Mouse (Mus musculus): ENCODE measurements at regions not wholly inside any gene's neighbourhood (a gene's known extent, or its start where the extent isn't known, plus 50 kb on each side); places are given as distances from the start of the nearest gene placed in this dataset.
A peak's percentile ranks its signal among the peaks of the same experiment; 100 is the strongest.

DNA sequence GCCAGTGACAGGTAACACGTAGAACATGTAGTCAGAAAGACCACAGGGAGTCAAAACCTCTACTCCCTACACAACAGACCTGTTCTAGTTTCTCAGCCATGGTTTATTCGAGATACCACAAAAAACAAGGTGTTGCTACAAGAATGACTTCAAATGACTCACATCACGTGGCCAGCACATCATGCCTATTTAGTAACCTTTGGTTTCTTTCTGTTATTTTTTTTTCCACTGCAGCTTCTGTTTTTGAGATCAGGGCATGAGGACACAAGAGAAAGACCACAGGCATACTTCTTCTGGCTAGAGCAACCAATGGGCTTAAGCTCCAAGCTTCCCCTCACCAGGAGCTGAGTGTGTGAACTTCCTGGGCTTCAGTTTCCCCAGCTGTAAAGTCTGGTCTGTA is 630.7 kb downstream of the Rnf144a start:
- Histone ChIP-seq H3K4me1 (ENCODE audit: control insufficient read depth, insufficient read depth, low read length) (peaks cover 3% of the 10 kb centered on the region; the same call in 1 of the 2 replicates), H3K4me2 (ENCODE audit: low read length) (no peak overlapping the region), H3K9ac (ENCODE audit: low read depth, low read length) (no peak overlapping the region), H3K27ac (ENCODE audit: low read length) (no peak overlapping the region), H3K4me3 (ENCODE audit: low read depth, low read length) (no peak overlapping the region), H3K9me3 (replicated peaks; ENCODE audit: control insufficient read depth, low read length, poor library complexity, severe bottlenecking) (no peaks in the 10 kb centered on the region), H3K27me3 (ENCODE audit: control insufficient read depth, insufficient read depth, low read depth, low read length) (no peaks in the 10 kb centered on the region), H3K36me3 (ENCODE audit: control insufficient read depth, insufficient read depth, low read length) (no peaks in the 10 kb centered on the region)
- WGBS: 88% methylated on average over 3 of the region's 3 CpGs
- no peak for ATAC-seq

DNA sequence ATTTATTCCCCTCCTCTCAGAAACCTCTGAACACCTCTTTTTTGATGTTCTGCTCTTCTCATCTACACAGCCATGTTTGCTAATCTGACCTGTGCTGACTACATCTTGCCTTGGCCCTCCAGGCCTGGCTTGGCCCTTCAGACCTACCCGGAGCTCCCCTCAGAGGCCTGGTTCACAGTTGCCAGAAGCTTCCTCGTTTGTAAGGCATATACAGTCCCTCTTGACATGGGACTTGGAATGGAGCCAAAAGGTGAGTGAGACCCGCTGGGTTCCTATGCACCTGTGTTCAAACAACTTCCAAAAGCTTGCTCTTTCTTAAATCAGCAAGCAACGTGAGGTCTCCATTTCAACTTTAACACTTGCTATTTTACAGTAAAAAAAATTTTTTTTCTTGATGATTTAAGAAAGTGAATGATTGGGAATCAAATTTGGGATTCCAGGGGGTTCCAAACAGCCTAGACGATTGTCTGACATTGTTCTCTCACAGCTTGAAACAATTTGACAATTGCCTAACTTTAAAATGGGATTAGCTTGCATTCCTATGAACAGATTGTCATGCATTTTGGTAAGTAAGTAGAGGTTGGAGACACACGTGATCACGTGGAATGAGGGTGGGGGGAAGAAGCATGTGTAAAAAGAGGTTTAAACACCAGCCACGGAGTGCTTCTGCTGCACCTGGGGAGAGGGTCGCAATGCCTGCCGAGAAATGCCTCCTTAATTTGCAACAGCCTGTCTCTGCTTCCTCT is 631.9 kb downstream of the Rnf144a start:
- H3K36me3 ChIP-seq (ENCODE audit: control insufficient read depth, insufficient read depth, low read length): no peaks in the 10 kb centered on the region
- H3K4me1 ChIP-seq (ENCODE audit: control insufficient read depth, insufficient read depth, low read length): peaks cover 3% of the 10 kb centered on the region; the same call in 1 of the 2 replicates
- H3K27ac ChIP-seq (ENCODE audit: low read length): no peak overlapping the region
- no peak overlapping the region for H3K4me2 ChIP-seq (ENCODE audit: low read length)
- no peaks in the 10 kb centered on the region for H3K27me3 ChIP-seq (ENCODE audit: control insufficient read depth, insufficient read depth, low read depth, low read length)
- no peak for ATAC-seq
- WGBS: 42% methylated on average over 10 of the region's 10 CpGs
- no peaks in the 10 kb centered on the region for H3K9me3 ChIP-seq (replicated peaks; ENCODE audit: control insufficient read depth, low read length, poor library complexity, severe bottlenecking)
- H3K4me3 ChIP-seq (ENCODE audit: low read depth, low read length): no peak overlapping the region
- H3K9ac ChIP-seq (ENCODE audit: low read depth, low read length): no peak overlapping the region

DNA sequence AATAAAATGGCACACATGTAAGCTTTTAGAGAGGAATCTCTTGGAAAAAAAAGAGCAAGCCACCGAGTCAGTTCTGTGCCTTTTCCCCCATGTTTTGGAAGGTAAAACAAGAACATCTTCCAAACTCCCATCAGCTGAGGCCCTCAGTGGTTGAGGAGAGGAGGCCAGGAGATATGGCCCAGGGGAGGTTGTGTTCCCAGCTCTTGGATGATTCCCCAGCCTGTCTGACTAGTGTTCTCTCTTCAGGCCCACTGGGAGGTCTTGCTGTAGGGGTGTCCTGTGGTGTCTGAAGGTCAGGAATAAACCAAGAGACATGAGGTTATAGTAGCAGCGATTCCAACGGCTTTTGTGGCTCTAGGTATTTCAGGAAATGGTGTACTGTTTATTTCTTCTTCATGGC is 643.2 kb downstream of the Rnf144a start:
- Histone ChIP-seq H3K27ac (ENCODE audit: low read length) (no peak overlapping the region), H3K9ac (ENCODE audit: low read depth, low read length) (no peak overlapping the region), H3K4me3 (ENCODE audit: low read depth, low read length) (no peak overlapping the region), H3K9me3 (replicated peaks; ENCODE audit: control insufficient read depth, low read length, poor library complexity, severe bottlenecking) (no peaks in the 10 kb centered on the region), H3K27me3 (ENCODE audit: control insufficient read depth, insufficient read depth, low read depth, low read length) (no peaks in the 10 kb centered on the region), H3K36me3 (ENCODE audit: control insufficient read depth, insufficient read depth, low read length) (no peaks in the 10 kb centered on the region), H3K4me2 (ENCODE audit: low read length) (no peak overlapping the region), H3K4me1 (ENCODE audit: control insufficient read depth, insufficient read depth, low read length) (no peaks in the 10 kb centered on the region)
- WGBS: 89% methylated on average over 3 of the region's 3 CpGs
- no peak for ATAC-seq

GRCm38 (mm10) chr12:25768644-25769043 is 646.4 kb downstream of the Rnf144a start:
- H3K9me3 ChIP-seq (replicated peaks; ENCODE audit: control insufficient read depth, low read length, poor library complexity, severe bottlenecking): no peaks in the 10 kb centered on the region
- ATAC-seq: no peak
- H3K4me3 ChIP-seq (ENCODE audit: low read depth, low read length): no peak overlapping the region
- 33% methylated on average over 5 of the region's 5 CpGs for WGBS
- H3K36me3 ChIP-seq (ENCODE audit: control insufficient read depth, insufficient read depth, low read length): no peaks in the 10 kb centered on the region
- no peak overlapping the region for H3K4me2 ChIP-seq (ENCODE audit: low read length)
- no peak overlapping the region for H3K9ac ChIP-seq (ENCODE audit: low read depth, low read length)
- H3K27ac ChIP-seq (ENCODE audit: low read length): no peak overlapping the region
- H3K27me3 ChIP-seq (ENCODE audit: control insufficient read depth, insufficient read depth, low read depth, low read length): no peaks in the 10 kb centered on the region
- no peaks in the 10 kb centered on the region; the same call in 1 of the 2 replicates for H3K4me1 ChIP-seq (ENCODE audit: control insufficient read depth, insufficient read depth, low read length)

- 93% methylated on average over 1 of the region's 1 CpGs for WGBS
- H3K9ac ChIP-seq (ENCODE audit: low read depth, low read length): no peak overlapping the region
Measured at GRCm38 (mm10) chr12:25763061-25763460, 652.0 kb downstream of the Rnf144a start.

GRCm38 (mm10) chr12:25757014-25757413 is 658.0 kb downstream of the Rnf144a start:
- Histone ChIP-seq H3K4me2 (ENCODE audit: low read length) (no peak overlapping the region), H3K36me3 (ENCODE audit: control insufficient read depth, insufficient read depth, low read length) (no peaks in the 10 kb centered on the region), H3K27me3 (ENCODE audit: control insufficient read depth, insufficient read depth, low read depth, low read length) (no peaks in the 10 kb centered on the region), H3K9me3 (replicated peaks; ENCODE audit: control insufficient read depth, low read length, poor library complexity, severe bottlenecking) (no peaks in the 10 kb centered on the region; the same call in 1 of the 2 replicates), H3K4me3 (ENCODE audit: low read depth, low read length) (no peak overlapping the region), H3K27ac (ENCODE audit: low read length) (no peak overlapping the region), H3K9ac (ENCODE audit: low read depth, low read length) (no peak overlapping the region), H3K4me1 (ENCODE audit: control insufficient read depth, insufficient read depth, low read length) (no peaks in the 10 kb centered on the region)
- ATAC-seq: no peak
- 67% methylated on average over 5 of the region's 5 CpGs for WGBS

More at GRCm38 (mm10) chr12:25763061-25763460, 652.0 kb downstream of the Rnf144a start:
- no peak overlapping the region for H3K4me2 ChIP-seq (ENCODE audit: low read length)
- H3K9me3 ChIP-seq (replicated peaks; ENCODE audit: control insufficient read depth, low read length, poor library complexity, severe bottlenecking): no peaks in the 10 kb centered on the region; the same call in 1 of the 2 replicates
- no peaks in the 10 kb centered on the region for H3K36me3 ChIP-seq (ENCODE audit: control insufficient read depth, insufficient read depth, low read length)
- H3K27me3 ChIP-seq (ENCODE audit: control insufficient read depth, insufficient read depth, low read depth, low read length): no peaks in the 10 kb centered on the region
- H3K4me3 ChIP-seq (ENCODE audit: low read depth, low read length): no peak overlapping the region
- no peak overlapping the region for H3K27ac ChIP-seq (ENCODE audit: low read length)
- no peaks in the 10 kb centered on the region; the same call in 1 of the 2 replicates for H3K4me1 ChIP-seq (ENCODE audit: control insufficient read depth, insufficient read depth, low read length)
- ATAC-seq: no peak

DNA sequence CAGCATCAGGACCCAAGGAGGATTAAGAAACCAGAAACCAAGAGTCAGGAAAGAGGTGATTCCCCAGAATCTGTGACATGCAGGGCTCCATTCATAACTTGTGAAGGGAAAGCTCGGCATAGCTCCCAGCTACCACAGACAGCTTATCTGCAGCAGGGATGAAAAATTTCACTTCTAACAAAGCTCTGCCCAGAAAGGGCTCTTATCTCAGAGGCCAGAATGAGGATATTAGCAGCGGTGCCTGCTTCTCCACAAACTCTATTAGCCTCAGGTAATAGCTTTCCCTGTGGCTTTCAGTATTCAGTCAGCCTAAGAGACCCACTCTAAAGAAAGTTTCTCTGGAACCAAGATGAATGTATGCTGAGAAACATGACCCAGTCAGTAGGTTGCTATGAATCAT is 636.9 kb upstream of the Id2 start:
- H3K9ac ChIP-seq (ENCODE audit: low read depth, low read length): no peak overlapping the region
- H3K9me3 ChIP-seq (replicated peaks; ENCODE audit: control insufficient read depth, low read length, poor library complexity, severe bottlenecking): 0 out of 2 replicates have a peak, but pooled peaks cover 4% of the 10 kb centered on the region
- H3K4me3 ChIP-seq (ENCODE audit: low read depth, low read length): no peak overlapping the region
- no peaks in the 10 kb centered on the region for H3K27me3 ChIP-seq (ENCODE audit: control insufficient read depth, insufficient read depth, low read depth, low read length)
- WGBS: 47% methylated on average over 2 of the region's 2 CpGs
- H3K4me2 ChIP-seq (ENCODE audit: low read length): no peak overlapping the region
- H3K27ac ChIP-seq (ENCODE audit: low read length): no peak overlapping the region
- peak; percentile 71; the same call in 1 of the 2 replicates for ATAC-seq
- H3K4me1 ChIP-seq (ENCODE audit: control insufficient read depth, insufficient read depth, low read length): no peaks in the 10 kb centered on the region
- no peaks in the 10 kb centered on the region for H3K36me3 ChIP-seq (ENCODE audit: control insufficient read depth, insufficient read depth, low read length)

DNA sequence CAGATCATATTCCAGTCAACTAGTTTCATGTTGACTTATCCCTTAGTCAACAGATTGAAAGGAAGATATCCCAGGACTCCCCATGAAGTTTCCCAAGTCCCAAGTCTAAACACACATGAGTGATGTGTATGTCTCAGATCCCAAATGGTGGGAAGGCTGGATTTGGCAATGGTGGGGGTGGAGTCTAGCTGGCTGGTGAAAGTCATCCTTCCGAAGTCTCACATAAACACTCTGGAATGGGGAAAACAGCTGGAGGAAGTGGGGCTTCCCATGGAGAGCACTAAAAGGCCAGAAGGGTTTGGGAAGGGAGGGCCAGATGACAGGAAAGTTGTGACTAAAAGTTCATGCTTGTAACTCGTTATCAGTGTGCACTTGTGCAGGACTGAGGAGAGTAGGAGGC is 628.8 kb upstream of the Id2 start:
- Histone ChIP-seq H3K9me3 (replicated peaks; ENCODE audit: control insufficient read depth, low read length, poor library complexity, severe bottlenecking) (no peaks in the 10 kb centered on the region), H3K4me2 (ENCODE audit: low read length) (no peak overlapping the region), H3K9ac (ENCODE audit: low read depth, low read length) (no peak overlapping the region), H3K4me3 (ENCODE audit: low read depth, low read length) (no peak overlapping the region), H3K27ac (ENCODE audit: low read length) (no peak overlapping the region), H3K27me3 (ENCODE audit: control insufficient read depth, insufficient read depth, low read depth, low read length) (no peaks in the 10 kb centered on the region), H3K4me1 (ENCODE audit: control insufficient read depth, insufficient read depth, low read length) (no peaks in the 10 kb centered on the region), H3K36me3 (ENCODE audit: control insufficient read depth, insufficient read depth, low read length) (no peaks in the 10 kb centered on the region)
- 77% methylated on average over 2 of the region's 2 CpGs for WGBS
- ATAC-seq: no peak

- H3K4me1 ChIP-seq (ENCODE audit: control insufficient read depth, insufficient read depth, low read length): no peaks in the 10 kb centered on the region
- no peak overlapping the region for H3K4me3 ChIP-seq (ENCODE audit: low read depth, low read length)
- H3K36me3 ChIP-seq (ENCODE audit: control insufficient read depth, insufficient read depth, low read length): no peaks in the 10 kb centered on the region
- H3K27me3 ChIP-seq (ENCODE audit: control insufficient read depth, insufficient read depth, low read depth, low read length): no peaks in the 10 kb centered on the region
- WGBS: 100% methylated on average over 1 of the region's 1 CpGs
- H3K9me3 ChIP-seq (replicated peaks; ENCODE audit: control insufficient read depth, low read length, poor library complexity, severe bottlenecking): no peaks in the 10 kb centered on the region
- ATAC-seq: no peak
- no peak overlapping the region for H3K9ac ChIP-seq (ENCODE audit: low read depth, low read length)
- H3K27ac ChIP-seq (ENCODE audit: low read length): no peak overlapping the region
- H3K4me2 ChIP-seq (ENCODE audit: low read length): no peak overlapping the region
Measured at GRCm38 (mm10) chr12:25711186-25711585, 614.2 kb upstream of the Id2 start.

Data from midbrain, embryonic 16.5 days (tissue).